Mouse (Mus musculus) cerebellum, adult (tissue): ENCODE data around the gene Etv3.
"Not testable (repeated sequence)": the region's sequence is repeated elsewhere in the genome, so short reads cannot be mapped to it uniquely, and the experiment has no call there.

Experiments used
- ATAC-seq: cut with Nextera tagmentation; 2 replicates; pipeline ENCODE4 v1.9.2; 2017; ENCODE audit warnings: mild to moderate bottlenecking, moderate library complexity, mixed read lengths; ENCODE audit not compliant: insufficient number of reproducible peaks, low FRiP score, low TSS enrichment

Etv3 gene

GRCm38 (mm10) chr3:87553196-87553935, 28.2 kb downstream of the Etv3 start:
- ATAC-seq: no peak

- ATAC-seq: not testable (repeated sequence)
Measured at GRCm38 (mm10) chr3:87554859-87555258, 29.7 kb downstream of the Etv3 start.

GRCm38 (mm10) chr3:87556109-87556531, 30.9 kb downstream of the Etv3 start:
- ATAC-seq: no peak

- no peak for ATAC-seq
Measured at GRCm38 (mm10) chr3:87556668-87557278, 31.6 kb downstream of the Etv3 start.

GRCm38 (mm10) chr3:87560156-87560555, 34.9 kb downstream of the Etv3 start:
- ATAC-seq: no peak

GRCm38 (mm10) chr3:87561434-87561833, 36.2 kb downstream of the Etv3 start:
- ATAC-seq: no peak

GRCm38 (mm10) chr3:87562370-87562769, 37.2 kb downstream of the Etv3 start:
- ATAC-seq: peak; percentile 39; the same call in 1 of the 2 replicates

GRCm38 (mm10) chr3:87563466-87563865, 38.3 kb downstream of the Etv3 start:
- no peak for ATAC-seq

GRCm38 (mm10) chr3:87565623-87566022, 40.4 kb downstream of the Etv3 start:
- no peak; the same call in 1 of the 2 replicates for ATAC-seq

GRCm38 (mm10) chr3:87566066-87566465, 40.9 kb downstream of the Etv3 start:
- ATAC-seq: peak; percentile 98

GRCm38 (mm10) chr3:87567497-87567896, 42.3 kb downstream of the Etv3 start:
- ATAC-seq: no peak

GRCm38 (mm10) chr3:87568681-87569080, 43.5 kb downstream of the Etv3 start:
- no peak for ATAC-seq

- ATAC-seq: no peak
Measured at GRCm38 (mm10) chr3:87575766-87576165, 50.6 kb downstream of the Etv3 start.

GRCm38 (mm10) chr3:87582259-87582658, 57.1 kb downstream of the Etv3 start:
- no peak for ATAC-seq
